ENCODE assay signal across 8 mouse cellular contexts in the genomic region with DNA sequence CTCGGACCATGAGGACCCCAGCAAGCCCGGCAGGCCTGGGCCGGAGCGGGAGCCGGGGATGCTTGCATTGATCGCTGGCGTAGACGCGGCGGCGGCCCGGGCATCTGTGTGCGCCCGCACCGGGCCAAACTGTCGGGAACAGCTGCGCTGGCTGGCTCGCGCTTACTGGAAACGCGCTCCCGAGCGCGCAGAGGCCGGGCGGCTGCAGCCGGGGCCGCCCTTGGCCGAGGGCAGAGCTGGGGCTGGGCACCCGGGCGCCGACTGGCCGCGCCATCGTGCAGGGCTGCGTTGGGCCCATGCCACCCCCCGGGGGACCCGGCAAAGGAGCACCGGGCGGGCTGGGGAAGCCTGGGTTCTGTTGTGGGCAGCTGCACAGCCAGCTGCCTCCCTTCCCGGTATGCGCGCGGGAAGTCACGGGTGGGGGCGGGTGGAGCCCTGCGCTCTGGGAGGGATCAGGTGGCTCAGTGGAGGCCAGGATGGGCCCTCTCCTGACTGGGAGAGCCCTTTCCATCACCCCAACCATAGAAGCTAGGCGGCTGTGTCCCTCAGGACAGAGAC. TPM values are rescaled to one million over a fixed set of nuclear protein-coding genes. Genes with fewer than 3 reads are reported as not detected.
A peak's percentile ranks its signal among the peaks of the same experiment; 100 is the strongest.
DNase-seq lines count a peak whose midpoint lies in the region; ATAC-seq lines count a peak whose summit lies in the region.

No protein-coding gene starts in this region.

- H3K4me3 ChIP-seq in hindbrain, embryonic 14.5 days (replicated peaks; ENCODE audit: low read length), result peak overlapping the region; percentile 32
- H3K4me3 ChIP-seq in liver, embryonic 12.5 days, result peak overlapping the region; percentile 37
- H3K4me3 ChIP-seq in neural tube, embryonic 11.5 days (ENCODE audit: low read depth, low read length), result peak overlapping the region; percentile 37

- no peak overlapping the region for H3K27ac ChIP-seq in hindbrain, embryonic 14.5 days
- H3K27ac ChIP-seq in liver, embryonic 12.5 days, result no peak overlapping the region
- no peak overlapping the region for H3K27ac ChIP-seq in neural tube, embryonic 11.5 days (ENCODE audit: low read depth, low read length)

- peaks cover 20% of the 10 kb centered on the region for H3K27me3 ChIP-seq in hindbrain, embryonic 14.5 days (ENCODE audit: control insufficient read depth, insufficient read depth, low read length)
- peaks cover 76% of the 10 kb centered on the region for H3K27me3 ChIP-seq in liver, embryonic 12.5 days (replicated peaks)
- H3K27me3 ChIP-seq in neural tube, embryonic 11.5 days (ENCODE audit: control insufficient read depth, insufficient read depth, low read length), result peaks cover 14% of the 10 kb centered on the region

- peak overlapping the region; percentile 71 for H3K4me2 ChIP-seq in hindbrain, embryonic 14.5 days (replicated peaks)
- peak overlapping the region; percentile 62 for H3K4me2 ChIP-seq in liver, embryonic 12.5 days
- peak overlapping the region; percentile 87 for H3K4me2 ChIP-seq in neural tube, embryonic 11.5 days (ENCODE audit: low read depth)

- peaks cover 8% of the 10 kb centered on the region; the same call in 1 of the 2 replicates for H3K4me1 ChIP-seq in hindbrain, embryonic 14.5 days (replicated peaks; ENCODE audit: control insufficient read depth, insufficient read depth, low read length)
- peaks cover 33% of the 10 kb centered on the region for H3K4me1 ChIP-seq in liver, embryonic 12.5 days
- peaks cover 25% of the 10 kb centered on the region for H3K4me1 ChIP-seq in neural tube, embryonic 11.5 days (ENCODE audit: control insufficient read depth, insufficient read depth, low read length)

- peak; percentile 48 to 73 for DNase-seq in cerebellum, postnatal 4 days (ENCODE audit: low spot score in 2 of 2)
- peak; percentile 59 for DNase-seq in R1 (ENCODE audit: low read depth, low spot score)
- DNase-seq in forelimb bud, embryonic 11.5 days (ENCODE audit: low read depth, low spot score), result peak; percentile 49
- DNase-seq in hindbrain, embryonic 14.5 days (ENCODE audit: low spot score), result peak; percentile 75
- peak; percentile 79 for DNase-seq in neural tube, embryonic 11.5 days (ENCODE audit: low spot score)
- peak; percentile 44 for DNase-seq in yolk sac, embryonic 10.5 days (ENCODE audit: low spot score)

- ATAC-seq in cerebellum, adult (ENCODE audit: insufficient number of reproducible peaks, low FRiP score, low TSS enrichment), result no peak
- 0 out of 2 replicates have a peak, but pooled peaks have one; percentile 67 for ATAC-seq in hindbrain, embryonic 14.5 days (ENCODE audit: low FRiP score)
- ATAC-seq in liver, embryonic 12.5 days, result no peak
- ATAC-seq in neural tube, embryonic 11.5 days (ENCODE audit: insufficient read depth, low FRiP score, low TSS enrichment), result peak; percentile 45; the same call in 1 of the 2 replicates

- WGBS in hindbrain, embryonic 14.5 days, result 2% methylated on average over 40 of the region's 48 CpGs
- 6% methylated on average over 48 of the region's 48 CpGs for WGBS in liver, embryonic 12.5 days (ENCODE audit: insufficient replicate concordance)
- WGBS in neural tube, embryonic 11.5 days, result 1% methylated on average over 42 of the region's 48 CpGs

- no peaks in the 10 kb centered on the region for H3K9me3 ChIP-seq in hindbrain, embryonic 14.5 days (ENCODE audit: control insufficient read depth, low read length)
- no peaks in the 10 kb centered on the region for H3K9me3 ChIP-seq in liver, embryonic 12.5 days (replicated peaks)
- no peaks in the 10 kb centered on the region for H3K9me3 ChIP-seq in neural tube, embryonic 11.5 days (ENCODE audit: control insufficient read depth, low read length)

- H3K9ac ChIP-seq in hindbrain, embryonic 14.5 days, result peak overlapping the region; percentile 59
- 0 out of 2 replicates have a peak overlapping the region, but pooled peaks have one; percentile 15 for H3K9ac ChIP-seq in liver, embryonic 12.5 days
- H3K9ac ChIP-seq in neural tube, embryonic 11.5 days (ENCODE audit: low read length), result peak overlapping the region; percentile 60

- no peaks in the 10 kb centered on the region for H3K36me3 ChIP-seq in hindbrain, embryonic 14.5 days (replicated peaks; ENCODE audit: control insufficient read depth, insufficient read depth)
- H3K36me3 ChIP-seq in liver, embryonic 12.5 days, result no peaks in the 10 kb centered on the region
- no peaks in the 10 kb centered on the region for H3K36me3 ChIP-seq in neural tube, embryonic 11.5 days (ENCODE audit: control insufficient read depth, insufficient read depth, low read length)

RNA-seq across cellular contexts. Expression of gene Socs3, which starts 39.0 kb away (rescaled TPM):
- 2.9 and 3.0 TPM in 2 replicates for polyA plus RNA-seq in hindbrain, embryonic 14.5 days (2014; fragmentation: Nextera tagmentation; extraction: Ambion mirVana)
- 8.6 and 9.8 TPM in 2 replicates for polyA plus RNA-seq in liver, embryonic 12.5 days (2016; fragmentation: Nextera tagmentation; extraction: Ambion mirVana)
- 3.7 and 5.1 TPM in 2 replicates for polyA plus RNA-seq in neural tube, embryonic 11.5 days (2014; fragmentation: Nextera tagmentation; extraction: Ambion mirVana)

RNA-seq across cellular contexts. Expression of gene Pgs1, which starts 55.2 kb away (rescaled TPM):
- polyA plus RNA-seq in hindbrain, embryonic 14.5 days (2014; fragmentation: Nextera tagmentation; extraction: Ambion mirVana), result 48.1 and 56.4 TPM in 2 replicates
- polyA plus RNA-seq in liver, embryonic 12.5 days (2016; fragmentation: Nextera tagmentation; extraction: Ambion mirVana), result 26.4 and 29.6 TPM in 2 replicates
- 40.9 and 45.9 TPM in 2 replicates for polyA plus RNA-seq in neural tube, embryonic 11.5 days (2014; fragmentation: Nextera tagmentation; extraction: Ambion mirVana)

RNA-seq across cellular contexts. Expression of gene Tha1, which starts 57.6 kb away (rescaled TPM):
- 2.5 and 2.6 TPM in 2 replicates for polyA plus RNA-seq in hindbrain, embryonic 14.5 days (2014; fragmentation: Nextera tagmentation; extraction: Ambion mirVana)
- 1.7 TPM in 2 replicates for polyA plus RNA-seq in liver, embryonic 12.5 days (2016; fragmentation: Nextera tagmentation; extraction: Ambion mirVana)
- polyA plus RNA-seq in neural tube, embryonic 11.5 days (2014; fragmentation: Nextera tagmentation; extraction: Ambion mirVana), result 2.7 TPM in 2 replicates

Comparison
In these comparisons a context has a peak if more than half of its experiments do, and no peak if none do; other contexts are left out.
1. ATAC-seq: peak in hindbrain, embryonic 14.5 days (single experiment) and neural tube, embryonic 11.5 days (single experiment); none in cerebellum, adult (single experiment) and liver, embryonic 12.5 days (single experiment).
2. Peak in every context shown above with its lines, with median percentiles within 50 percentile points of each other: DNase-seq, H3K4me2 ChIP-seq, H3K4me3 ChIP-seq and H3K9ac ChIP-seq.